In genomic region chr11:3181250-3181649, GRCm38 (mm10) we compare ENCODE assay signal across 7 mouse cellular contexts. TPM values are rescaled to one million over a fixed set of nuclear protein-coding genes. Genes with fewer than 3 reads are reported as not detected.
A peak's percentile ranks its signal among the peaks of the same experiment; 100 is the strongest.
DNase-seq lines count a peak whose midpoint lies in the region; ATAC-seq lines count a peak whose summit lies in the region.
"Not testable (repeated sequence)": the region's sequence is repeated elsewhere in the genome, so short reads cannot be mapped to it uniquely, and the experiment has no call there.

No protein-coding gene starts in this region.

- ATAC-seq in activated CD4-positive, CD25-positive, alpha-beta regulatory T cell, adult 4 months, result peak; percentile 57
- ATAC-seq in limb, embryonic 11.5 days (ENCODE audit: insufficient number of reproducible peaks, low FRiP score, low TSS enrichment, low read depth), result not testable (repeated sequence)

- H3K36me3 ChIP-seq in limb, embryonic 11.5 days (ENCODE audit: control insufficient read depth, insufficient read depth, low read length), result not testable (repeated sequence)

- not testable (repeated sequence) for H3K9me3 ChIP-seq in limb, embryonic 11.5 days (ENCODE audit: control insufficient read depth, low read length)

- H3K4me2 ChIP-seq in limb, embryonic 11.5 days (ENCODE audit: low read depth, severe bottlenecking), result not testable (repeated sequence)

- not testable (repeated sequence) for H3K27ac ChIP-seq in limb, embryonic 11.5 days (replicated peaks; ENCODE audit: low read depth, low read length)

- not testable (repeated sequence) for H3K9ac ChIP-seq in limb, embryonic 11.5 days (ENCODE audit: low read length)

- H3K4me3 ChIP-seq in limb, embryonic 11.5 days (ENCODE audit: low read depth, low read length), result not testable (repeated sequence)

- DNase-seq in cerebellum, postnatal 4 days (ENCODE audit: low spot score in 2 of 2), result peak; percentile 77 to 92
- peak; percentile 68 to 82 for DNase-seq in heart, adult 18-20 months
- peak; percentile 48 to 65 for DNase-seq in kidney, postnatal 36 days
- DNase-seq in limb, embryonic 11.5 days (ENCODE audit: low spot score), result peak; percentile 58
- DNase-seq in naive thymus-derived CD4-positive, alpha-beta T cell, adult 2 months (ENCODE audit: low read depth), result peak; percentile 57
- DNase-seq in spleen, postnatal 4 days (ENCODE audit: low spot score in 2 of 2), result peak; percentile 81 to 97

- H3K27me3 ChIP-seq in limb, embryonic 11.5 days (ENCODE audit: control insufficient read depth, insufficient read depth, low read length), result not testable (repeated sequence)

- not testable (repeated sequence) for H3K4me1 ChIP-seq in limb, embryonic 11.5 days (ENCODE audit: control insufficient read depth, insufficient read depth, low read length)

- WGBS in limb, embryonic 11.5 days, result 68% methylated on average over 4 of the region's 4 CpGs

RNA-seq across cellular contexts. Expression of gene Sfi1, which starts 12.0 kb away (rescaled TPM):
- polyA plus RNA-seq in activated CD4-positive, CD25-positive, alpha-beta regulatory T cell, adult 4 months (2017; shearing (Covaris generic)), result 10 to 100 TPM; 33.1 to 45.9 TPM
- 10 to 100 TPM; 17.3 to 20.5 TPM for total RNA-seq in heart, adult 18-20 months (2021)
- 9.3 and 9.9 TPM in 2 replicates for polyA plus RNA-seq in limb, embryonic 11.5 days (2014; fragmentation: Nextera tagmentation; extraction: Ambion mirVana)

RNA-seq across cellular contexts. Expression of gene Eif4enif1, which starts 20.9 kb away (rescaled TPM):
- polyA plus RNA-seq in activated CD4-positive, CD25-positive, alpha-beta regulatory T cell, adult 4 months (2017; shearing (Covaris generic)), result 10 to 100 TPM; 53.6 to 62.8 TPM
- total RNA-seq in heart, adult 18-20 months (2021), result 10 to 100 TPM; 40.5 to 42.1 TPM
- 74.7 and 87.8 TPM in 2 replicates for polyA plus RNA-seq in limb, embryonic 11.5 days (2014; fragmentation: Nextera tagmentation; extraction: Ambion mirVana)
